Mouse (Mus musculus) lung, embryonic 14.5 days (tissue): ENCODE measurements around the gene Afdn. TPM values are rescaled to one million over a fixed set of nuclear protein-coding genes. Genes with fewer than 3 reads are reported as not detected.

ENCODE experiments used
- ATAC-seq: fragments of 200-750 bp; cut with Nextera tagmentation; 2 replicates; pipeline ENCODE4 v1.8.0; 2017; ENCODE audit warnings: mild to moderate bottlenecking, moderate TSS enrichment, moderate library complexity; ENCODE audit not compliant: insufficient read depth
- DNase-seq: peaks from one replicate; pipeline ENCODE4 v3.0.0-alpha.2; 2015
- H3K27ac ChIP-seq: fragments of 300-500 bp; sonication (generic); 2 replicates; pipeline ENCODE4 v1.5.1; 2014; ENCODE audit warnings: low read depth, mild to moderate bottlenecking, moderate library complexity
- H3K27me3 ChIP-seq: fragments of 300-500 bp; sonication (generic); 2 replicates; pipeline ENCODE4 v1.6.1; 2014; ENCODE audit warnings: low read length, control low read depth; ENCODE audit not compliant: insufficient read depth
- H3K36me3 ChIP-seq: fragments of 300-500 bp; sonication (generic); 2 replicates; pipeline ENCODE4 v1.6.1; 2014; ENCODE audit warnings: control low read depth; ENCODE audit not compliant: insufficient read depth
- H3K4me1 ChIP-seq: fragments of 300-500 bp; sonication (generic); 2 replicates; pipeline ENCODE4 v1.6.1; 2014; ENCODE audit warnings: antibody characterized with exemption, control low read depth; ENCODE audit not compliant: insufficient read depth
- H3K4me2 ChIP-seq: fragments of 300-500 bp; sonication (generic); 2 replicates; pipeline ENCODE4 v1.6.1; 2014; ENCODE audit warnings: mild to moderate bottlenecking
- H3K4me3 ChIP-seq: fragments of 300-500 bp; sonication (generic); 2 replicates; pipeline ENCODE4 v1.5.1; 2014; ENCODE audit warnings: low read depth, low read length
- H3K9ac ChIP-seq: fragments of 300-500 bp; sonication (generic); 2 replicates; pipeline ENCODE4 v1.6.1; 2014
- H3K9me3 ChIP-seq: fragments of 300-500 bp; sonication (generic); 2 replicates; pipeline ENCODE4 v1.6.1; 2016; ENCODE audit warnings: low read depth, low read length, control low read depth
- CTCF ChIP-seq: IDR thresholded peaks from 2 replicates; pipeline ENCODE4 v1.5.1; 2016; ENCODE audit warnings: antibody characterized with exemption, low read depth
- WGBS: fragments of 180-500 bp; shearing (Covaris S2); extraction: QIAGEN DNeasy Blood & Tissue Kit; methylation state at CpG from one replicate; pipeline ENCODE4 v1.1.7; 2014; 5-methylcytosine and 5-hydroxymethylcytosine counted together
- polyA plus RNA-seq: library from polyadenylated mRNA; unstranded; fragments of >200 nt; fragmentation: Nextera tagmentation; extraction: Ambion mirVana; gene quantifications from 2 replicates; pipeline ENCODE4 v1.2.1, GENCODE M21; 2014

The Afdn gene
- polyA plus RNA-seq, 1 experiment from 2014 or later, result 138 TPM

DNA sequence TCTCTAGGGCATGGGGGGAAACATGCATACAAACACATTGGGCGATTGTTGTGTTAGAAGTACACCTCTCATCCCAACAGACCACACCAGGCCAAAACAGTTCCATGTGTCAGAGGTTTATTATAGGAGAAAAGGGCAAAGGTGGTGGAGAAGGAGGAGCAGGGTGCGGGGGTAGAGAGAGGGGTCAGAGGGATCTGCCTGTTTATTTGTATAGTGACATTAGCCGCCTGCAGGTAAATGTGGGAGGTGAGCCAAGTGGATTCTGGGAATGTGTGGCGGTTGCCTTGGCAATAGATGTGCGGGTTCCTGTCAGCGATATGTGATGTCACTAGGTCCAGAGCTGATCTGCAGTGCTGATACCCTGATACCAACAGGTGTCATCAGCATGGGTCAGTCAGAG, 44.0 kb upstream of the Afdn start:
- no peak overlapping the region for H3K4me2 ChIP-seq
- 63% methylated on average over 6 of the region's 6 CpGs for WGBS
- no peaks in the 10 kb centered on the region for H3K36me3 ChIP-seq
- no peaks in the 10 kb centered on the region for H3K9me3 ChIP-seq
- no peaks in the 10 kb centered on the region for H3K4me1 ChIP-seq
- DNase-seq, result no peak
- no peak overlapping the region for H3K9ac ChIP-seq
- no peak for TF ChIP-seq CTCF
- no peak for ATAC-seq
- H3K27ac ChIP-seq, result no peak overlapping the region
- H3K4me3 ChIP-seq, result no peak overlapping the region
- H3K27me3 ChIP-seq, result no peaks in the 10 kb centered on the region

GRCm38 (mm10) chr17:13717428-13717827, 42.9 kb upstream of the Afdn start:
- no peak for TF ChIP-seq CTCF

GRCm38 (mm10) chr17:13720187-13720586, 40.2 kb upstream of the Afdn start:
- WGBS, result 87% methylated on average over 5 of the region's 5 CpGs
- Histone ChIP-seq H3K9ac (no peak overlapping the region), H3K4me3 (no peak overlapping the region), H3K27me3 (no peaks in the 10 kb centered on the region), H3K4me2 (no peak overlapping the region), H3K4me1 (peaks cover 7% of the 10 kb centered on the region), H3K9me3 (no peaks in the 10 kb centered on the region), H3K36me3 (no peaks in the 10 kb centered on the region), H3K27ac (no peak overlapping the region)
- ATAC-seq (no peak), DNase-seq (no peak)
- no peak for TF ChIP-seq CTCF

More at GRCm38 (mm10) chr17:13717428-13717827, 42.9 kb upstream of the Afdn start:
- ATAC-seq (no peak), DNase-seq (no peak)
- Histone ChIP-seq H3K4me1 (no peaks in the 10 kb centered on the region), H3K27ac (no peak overlapping the region), H3K36me3 (no peaks in the 10 kb centered on the region), H3K27me3 (no peaks in the 10 kb centered on the region), H3K4me3 (no peak overlapping the region), H3K9ac (no peak overlapping the region), H3K9me3 (no peaks in the 10 kb centered on the region), H3K4me2 (no peak overlapping the region)
- WGBS, result 88% methylated on average over 11 of the region's 11 CpGs

DNA sequence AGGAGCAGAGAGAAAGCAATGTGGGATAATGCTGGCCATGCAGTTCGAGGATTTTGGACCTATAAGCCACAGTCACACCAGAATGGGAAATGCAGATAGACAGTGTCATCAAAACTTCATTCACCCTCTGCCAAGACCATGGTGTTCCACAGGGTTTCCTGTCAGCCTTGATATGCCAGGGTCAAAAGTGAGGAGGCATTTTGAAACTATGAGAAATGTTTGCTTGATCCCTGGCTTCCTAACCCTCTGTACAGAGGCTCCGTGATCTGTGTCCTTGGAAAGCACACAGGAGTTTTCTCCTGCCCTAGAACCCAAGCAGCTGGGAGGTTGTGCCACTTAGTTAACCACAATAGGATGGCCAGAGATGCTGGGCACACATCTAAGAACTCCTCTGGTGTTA, 39.0 kb upstream of the Afdn start:
- no peaks in the 10 kb centered on the region for H3K9me3 ChIP-seq
- no peak overlapping the region for H3K4me3 ChIP-seq
- H3K4me1 ChIP-seq, result peaks cover 7% of the 10 kb centered on the region
- DNase-seq, result no peak
- no peaks in the 10 kb centered on the region for H3K27me3 ChIP-seq
- no peak overlapping the region for H3K27ac ChIP-seq
- H3K9ac ChIP-seq, result no peak overlapping the region
- 73% methylated on average over 2 of the region's 2 CpGs for WGBS
- no peak for TF ChIP-seq CTCF
- H3K36me3 ChIP-seq, result no peaks in the 10 kb centered on the region
- H3K4me2 ChIP-seq, result no peak overlapping the region
- no peak for ATAC-seq

- Histone ChIP-seq H3K27me3 (no peaks in the 10 kb centered on the region), H3K4me1 (peaks cover 7% of the 10 kb centered on the region), H3K9ac (no peak overlapping the region), H3K4me2 (no peak overlapping the region), H3K27ac (no peak overlapping the region), H3K9me3 (no peaks in the 10 kb centered on the region), H3K4me3 (no peak overlapping the region), H3K36me3 (no peaks in the 10 kb centered on the region)
- WGBS, result 63% methylated on average over 2 of the region's 2 CpGs
- no peak for TF ChIP-seq CTCF
- no peak for DNase-seq
- no peak for ATAC-seq
These were observed 37.9 kb upstream of the Afdn start for GRCm38 (mm10) chr17:13722434-13722833.

DNA sequence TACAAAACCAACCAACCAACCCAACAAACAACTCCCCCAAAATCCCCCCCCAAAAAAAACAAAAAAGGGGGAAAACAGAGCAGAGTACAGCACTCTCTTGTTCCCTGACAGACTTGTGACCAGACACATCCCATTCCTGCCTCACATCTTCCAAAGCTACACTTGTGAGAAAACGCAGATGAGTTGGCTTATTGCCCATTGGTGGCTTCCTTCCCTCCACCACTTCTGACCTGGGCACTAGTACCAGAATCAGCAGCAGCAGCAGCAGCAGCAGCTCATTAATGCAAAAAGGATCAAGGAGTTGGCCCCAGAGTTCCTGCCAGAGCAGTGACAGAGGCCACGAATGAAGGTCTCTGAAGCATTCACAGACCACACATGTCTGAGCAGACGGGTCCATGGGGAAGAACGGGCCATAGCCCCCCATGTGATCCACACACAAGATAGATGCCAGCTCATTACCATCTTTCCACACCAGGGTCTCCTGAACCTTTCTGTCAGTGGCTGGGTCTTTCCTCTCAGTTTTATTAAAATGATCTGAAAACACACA, 35.3 kb upstream of the Afdn start:
- no peak for TF ChIP-seq CTCF
- H3K27me3 ChIP-seq, result no peaks in the 10 kb centered on the region
- WGBS, result 26% methylated on average over 4 of the region's 4 CpGs
- no peak overlapping the region for H3K27ac ChIP-seq
- no peaks in the 10 kb centered on the region for H3K9me3 ChIP-seq
- no peaks in the 10 kb centered on the region for H3K36me3 ChIP-seq
- H3K4me3 ChIP-seq, result no peak overlapping the region
- ATAC-seq (peak; percentile 68), DNase-seq (peak; percentile 72)
- peaks cover 7% of the 10 kb centered on the region for H3K4me1 ChIP-seq
- no peak overlapping the region for H3K9ac ChIP-seq
- H3K4me2 ChIP-seq, result no peak overlapping the region

DNA sequence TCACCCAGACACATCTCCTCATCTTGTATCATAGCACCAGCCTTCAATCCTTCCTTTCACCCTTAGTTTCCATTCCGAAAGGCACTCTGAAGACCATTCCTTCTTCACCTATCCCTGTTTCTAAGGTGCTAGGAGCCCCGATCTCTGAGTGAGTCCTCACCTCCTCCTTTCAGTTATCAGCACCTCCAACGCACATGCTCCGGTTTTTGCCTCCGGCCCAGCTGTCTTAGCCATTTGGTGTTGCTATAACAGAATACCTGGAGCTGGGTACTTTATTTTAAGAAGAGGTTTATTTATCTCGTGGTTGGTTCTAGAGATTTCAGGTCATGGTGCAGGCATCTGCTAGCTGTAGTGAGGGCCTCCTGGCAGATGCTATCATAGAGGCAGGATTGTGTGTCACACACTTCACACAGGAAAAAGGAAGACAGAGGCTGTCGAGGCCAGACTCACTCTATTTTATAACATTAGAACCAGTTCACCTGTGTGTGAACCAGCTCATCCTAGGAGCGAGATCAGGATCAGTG, 33.4 kb upstream of the Afdn start:
- no peak overlapping the region for H3K4me2 ChIP-seq
- no peak for TF ChIP-seq CTCF
- no peak overlapping the region for H3K27ac ChIP-seq
- DNase-seq (no peak), ATAC-seq (no peak)
- H3K36me3 ChIP-seq, result no peaks in the 10 kb centered on the region
- H3K9ac ChIP-seq, result no peak overlapping the region
- no peaks in the 10 kb centered on the region for H3K9me3 ChIP-seq
- WGBS, result 84% methylated on average over 8 of the region's 8 CpGs
- H3K27me3 ChIP-seq, result no peaks in the 10 kb centered on the region
- no peak overlapping the region for H3K4me3 ChIP-seq
- H3K4me1 ChIP-seq, result peaks cover 7% of the 10 kb centered on the region
